Mouse (Mus musculus) Patski (cell line): ENCODE results near the gene Rbl1. TPM values are rescaled to one million over a fixed set of nuclear protein-coding genes. Genes with fewer than 3 reads are reported as not detected.

Experiments used
- ATAC-seq: fragments of 100-300 bp; one replicate; pipeline ENCODE4 v1.8.0; 2021
- CTCF ChIA-PET: fragments of 350-600 bp; sonication (Branson Sonifier 250); formaldehyde crosslinking; loops from one replicate; lab custom pipeline; 2022; ENCODE audit warnings: inconsistent platforms; lab: Charles Lee
- POLR2A ChIA-PET: fragments of 350-600 bp; sonication (Branson Sonifier 250); formaldehyde crosslinking; loops from one replicate; lab custom pipeline; 2022; ENCODE audit warnings: antibody characterized with exemption, inconsistent platforms; lab: Charles Lee
- DNase-seq: peaks from one replicate; pipeline ENCODE4 v3.0.0-alpha.2; 2011; ENCODE audit warnings: low read depth, low spot score
- H3K27me3 ChIP-seq: fragments of 371-371 bp; one replicate; pipeline ENCODE4 v1.5.1; 2021
- CTCF ChIP-seq: fragments of 100-300 bp; IDR thresholded peaks from one replicate; pipeline ENCODE4 v1.5.1; 2021
- in situ Hi-C: fragments of 300-500 bp; cut with MboI; formaldehyde crosslinking; loops from 3 replicates; pipeline ENCODE4 v1.11.1; 2018; ENCODE audit warnings: low pct_unique_long_range_greater_than_20kb, mixed read lengths
- polyA plus RNA-seq: library from polyadenylated mRNA; unstranded; gene quantifications from one replicate; pipeline ENCODE4 v1.2.3, GENCODE M21; 2021

Gene Rbl1
- polyA plus RNA-seq, 1 experiment from 2014 or later = 14.7 TPM

DNA sequence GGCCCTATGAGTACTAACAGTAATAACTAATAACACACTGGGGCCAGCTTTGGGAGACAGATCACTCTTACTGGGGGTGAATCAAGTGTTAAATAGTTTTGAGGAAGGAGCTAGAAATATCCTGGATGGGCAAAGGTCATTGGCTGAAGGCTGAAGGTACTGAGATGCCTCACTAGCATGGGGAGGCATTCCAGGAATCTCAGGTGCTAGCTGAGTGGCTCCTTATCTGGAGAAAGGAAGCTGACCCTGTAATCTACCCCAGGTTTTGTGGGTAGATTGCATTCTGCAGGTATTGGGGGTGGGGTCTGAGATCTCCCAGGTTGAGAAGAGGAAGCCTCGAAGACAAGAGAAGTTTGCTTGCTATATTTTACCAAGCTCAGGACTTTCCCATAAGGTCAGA, 59.2 kb downstream of the Rbl1 start:
- no peaks in the 10 kb centered on the region for H3K27me3 ChIP-seq
- ATAC-seq (no peak), DNase-seq (no peak)
- ChIA-PET CTCF (no interaction called here), POLR2A (interaction anchor here (1.1 kb wide), 1 partner anchor 21 kb away, joined by 3 read pairs; no protein-coding TSS in a partner anchor)
- TF ChIP-seq CTCF = no peak
- in situ Hi-C loops = no loop called here

DNA sequence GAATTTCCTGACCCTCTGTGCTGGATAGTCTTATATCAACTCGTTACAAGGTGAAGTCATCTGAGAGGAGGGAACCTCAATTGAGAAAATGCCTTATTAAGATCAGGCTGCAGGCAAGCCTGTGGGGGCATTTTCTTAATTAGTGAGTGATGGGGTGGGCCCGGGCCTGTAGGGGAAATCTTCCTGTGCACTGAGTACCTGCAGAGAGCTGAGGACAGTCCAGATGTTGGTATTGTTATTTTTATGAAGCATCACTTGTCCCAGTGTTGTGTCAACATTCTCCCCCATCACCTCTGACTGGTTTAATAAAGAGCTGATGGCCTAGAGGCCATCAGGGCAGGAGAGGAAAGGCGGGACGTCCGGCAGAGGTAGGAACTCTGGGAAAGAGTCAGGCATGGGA, 60.2 kb downstream of the Rbl1 start:
- POLR2A ChIA-PET = no interaction called here
- no peak for ATAC-seq
- no peak for TF ChIP-seq CTCF
- DNase-seq = no peak
- in situ Hi-C loops = no loop called here
- no peaks in the 10 kb centered on the region for H3K27me3 ChIP-seq
- CTCF ChIA-PET = interaction anchor here (0.8 kb wide), 1 partner anchor 22 kb away, joined by 3 read pairs; no protein-coding TSS in a partner anchor

DNA sequence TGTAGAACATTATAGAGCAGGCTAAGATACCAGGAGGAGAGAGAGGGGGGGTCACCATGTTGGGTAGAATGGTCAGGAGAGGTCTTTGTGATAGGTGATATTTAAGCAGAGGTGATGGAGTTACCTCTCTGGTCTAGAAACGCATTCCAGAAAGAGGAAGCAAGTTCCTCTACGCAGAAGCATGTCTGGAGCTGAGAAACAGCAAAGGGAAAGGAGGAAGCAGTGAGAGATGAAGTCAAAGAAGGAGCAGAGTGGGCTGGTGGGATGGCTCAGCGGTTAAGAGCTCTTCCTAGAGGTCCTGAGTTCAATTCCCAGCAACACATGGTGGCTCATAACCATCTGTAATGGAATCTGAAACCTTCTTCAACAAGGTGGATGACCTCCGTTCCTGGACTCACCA, 62.4 kb downstream of the Rbl1 start:
- no peaks in the 10 kb centered on the region for H3K27me3 ChIP-seq
- ChIA-PET CTCF (interaction anchor here (2.2 kb wide), 1 partner anchor 8 kb away, joined by 5 read pairs; no protein-coding TSS in a partner anchor), POLR2A (no interaction called here)
- in situ Hi-C loops = no loop called here
- DNase-seq (no peak), ATAC-seq (no peak)
- TF ChIP-seq CTCF = no peak

DNA sequence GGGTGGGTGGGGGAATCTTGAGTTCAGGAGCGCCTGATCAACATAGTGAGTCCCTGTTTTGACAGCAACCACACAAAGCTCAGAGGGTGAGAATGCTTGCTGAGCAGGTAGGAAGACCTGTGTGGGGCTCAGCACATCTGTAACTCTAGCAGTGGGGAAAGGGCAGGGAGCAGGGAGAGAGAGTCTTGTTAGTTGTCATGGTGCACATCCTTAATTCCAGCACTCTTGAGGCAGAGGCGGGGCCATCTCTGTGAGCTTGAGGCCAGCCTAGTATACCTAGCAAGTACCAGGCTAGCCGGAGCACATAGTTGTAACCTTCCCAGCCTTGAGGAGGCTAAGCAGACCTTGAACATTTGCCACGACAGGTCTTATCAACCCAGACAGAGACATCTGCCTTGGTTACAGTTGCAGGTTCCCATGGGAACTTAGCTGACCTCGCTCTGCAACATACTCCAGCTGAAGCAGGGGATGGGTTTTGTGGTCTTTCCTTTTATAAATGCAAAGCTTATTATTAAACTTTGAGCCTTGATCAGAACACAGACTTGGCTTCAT, 65.0 kb downstream of the Rbl1 start:
- in situ Hi-C loops = no loop called here
- ChIA-PET POLR2A (no interaction called here), CTCF (no interaction called here)
- H3K27me3 ChIP-seq = no peaks in the 10 kb centered on the region
- no peak for TF ChIP-seq CTCF
- no peak for DNase-seq
- no peak for ATAC-seq

DNA sequence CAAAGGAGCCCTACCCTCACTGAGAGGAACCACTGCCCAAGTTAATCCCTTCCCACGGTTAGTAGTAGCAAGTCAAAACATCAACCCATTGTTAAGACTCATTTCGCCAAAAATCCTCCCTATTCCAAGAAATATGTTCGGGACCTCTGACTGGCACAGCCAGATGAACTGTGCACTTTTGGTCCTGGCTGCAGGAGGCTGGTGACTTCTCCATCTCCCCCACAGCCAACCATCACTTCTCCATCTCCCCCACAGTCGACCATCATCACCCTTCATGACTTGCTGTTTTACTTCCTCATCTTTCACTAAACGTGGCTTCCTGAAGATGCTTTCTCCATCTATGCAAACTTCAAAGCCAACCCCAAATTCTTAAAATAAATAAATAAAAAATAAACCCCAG, 65.5 kb downstream of the Rbl1 start:
- in situ Hi-C loops = no loop called here
- POLR2A ChIA-PET = interaction anchor here (0.6 kb wide), 1 partner anchor 15 kb away, joined by 6 read pairs; no protein-coding TSS in a partner anchor
- no peak for ATAC-seq
- TF ChIP-seq CTCF = no peak
- CTCF ChIA-PET = no interaction called here
- no peaks in the 10 kb centered on the region for H3K27me3 ChIP-seq
- DNase-seq = no peak

DNA sequence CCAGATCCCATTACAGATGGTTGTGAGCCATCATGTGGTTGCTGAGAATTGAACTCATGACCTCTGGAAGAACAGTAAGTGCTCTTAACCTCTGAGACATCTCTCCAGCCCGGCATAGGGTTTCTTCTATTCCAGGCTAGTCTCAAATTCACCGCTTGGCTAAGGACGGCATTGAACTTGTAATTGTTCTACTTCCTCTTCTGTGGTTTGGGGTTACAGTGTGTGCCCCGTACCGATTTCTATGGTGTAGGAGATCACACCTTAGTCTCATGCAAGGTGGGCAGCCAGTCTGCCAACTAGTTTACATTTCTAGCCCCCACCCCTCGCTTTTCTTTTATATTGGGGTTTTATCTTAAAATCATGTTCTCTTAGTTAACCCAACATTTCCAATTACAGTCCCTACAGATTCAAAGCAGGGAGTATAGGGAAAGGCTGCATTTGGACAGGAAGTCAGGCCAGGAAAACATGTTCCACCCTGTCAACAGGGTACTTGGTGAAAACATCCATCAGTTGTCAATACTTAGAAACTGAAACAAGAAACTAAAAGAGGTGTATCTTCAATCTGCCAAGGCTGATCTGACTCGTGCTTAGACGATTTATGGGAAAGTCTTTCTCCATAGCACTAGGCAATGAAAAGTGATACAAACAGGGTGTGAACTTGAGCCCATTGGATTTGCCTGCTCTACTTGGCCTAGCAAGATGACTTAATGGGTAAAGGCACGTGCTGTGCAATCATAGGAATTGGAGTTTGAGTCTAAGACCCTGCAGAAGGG, 66.2 kb downstream of the Rbl1 start:
- POLR2A ChIA-PET = interaction anchor here (0.6 kb wide), 1 partner anchor 14 kb away, joined by 6 read pairs; no protein-coding TSS in a partner anchor
- TF ChIP-seq CTCF = no peak
- CTCF ChIA-PET = no interaction called here
- in situ Hi-C loops = no loop called here
- ATAC-seq (no peak), DNase-seq (no peak)
- H3K27me3 ChIP-seq = no peaks in the 10 kb centered on the region

DNA sequence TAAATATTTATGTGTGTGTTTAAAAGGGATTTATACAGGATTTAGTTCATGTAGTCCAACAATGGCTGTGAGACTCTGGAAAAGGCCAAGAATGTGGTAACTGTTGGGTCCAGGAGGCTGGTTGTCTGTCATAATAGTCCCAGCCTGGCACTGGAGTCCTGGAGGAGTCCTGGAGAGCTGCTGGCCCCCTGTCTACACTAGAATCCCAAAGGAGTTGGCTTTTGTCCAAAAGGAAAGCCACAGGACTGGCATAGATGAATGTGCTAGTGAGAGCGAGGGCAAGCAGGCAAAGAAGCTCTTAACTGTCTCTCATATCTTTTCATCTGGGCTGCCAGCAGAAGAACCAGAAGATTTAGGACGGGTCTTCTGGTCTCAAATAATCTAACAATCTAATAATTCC, 67.7 kb downstream of the Rbl1 start:
- ChIA-PET POLR2A (no interaction called here), CTCF (no interaction called here)
- TF ChIP-seq CTCF = no peak
- in situ Hi-C loops = no loop called here
- DNase-seq (no peak), ATAC-seq (no peak)
- no peaks in the 10 kb centered on the region for H3K27me3 ChIP-seq

DNA sequence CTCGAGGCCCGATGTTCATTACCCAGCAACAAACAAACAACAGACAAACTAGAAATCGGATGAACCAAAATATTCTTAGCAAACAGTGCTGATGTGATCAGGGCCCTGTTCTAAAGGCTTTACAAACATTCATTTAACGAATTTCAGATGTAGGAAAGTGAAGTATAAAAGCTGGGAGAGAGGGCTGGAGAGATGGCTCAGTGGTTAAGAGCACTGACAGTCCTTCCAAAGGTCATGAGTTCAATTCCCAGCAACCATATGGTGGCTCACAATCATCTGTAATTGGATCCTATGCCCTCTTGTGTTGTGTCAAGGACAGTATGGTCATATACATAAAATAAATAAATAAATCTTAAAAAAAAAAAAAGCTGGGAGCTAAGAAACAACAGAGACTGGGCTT, 68.2 kb downstream of the Rbl1 start:
- ATAC-seq = no peak
- ChIA-PET CTCF (no interaction called here), POLR2A (no interaction called here)
- no peak for TF ChIP-seq CTCF
- in situ Hi-C loops = no loop called here
- DNase-seq = no peak
- no peaks in the 10 kb centered on the region for H3K27me3 ChIP-seq

DNA sequence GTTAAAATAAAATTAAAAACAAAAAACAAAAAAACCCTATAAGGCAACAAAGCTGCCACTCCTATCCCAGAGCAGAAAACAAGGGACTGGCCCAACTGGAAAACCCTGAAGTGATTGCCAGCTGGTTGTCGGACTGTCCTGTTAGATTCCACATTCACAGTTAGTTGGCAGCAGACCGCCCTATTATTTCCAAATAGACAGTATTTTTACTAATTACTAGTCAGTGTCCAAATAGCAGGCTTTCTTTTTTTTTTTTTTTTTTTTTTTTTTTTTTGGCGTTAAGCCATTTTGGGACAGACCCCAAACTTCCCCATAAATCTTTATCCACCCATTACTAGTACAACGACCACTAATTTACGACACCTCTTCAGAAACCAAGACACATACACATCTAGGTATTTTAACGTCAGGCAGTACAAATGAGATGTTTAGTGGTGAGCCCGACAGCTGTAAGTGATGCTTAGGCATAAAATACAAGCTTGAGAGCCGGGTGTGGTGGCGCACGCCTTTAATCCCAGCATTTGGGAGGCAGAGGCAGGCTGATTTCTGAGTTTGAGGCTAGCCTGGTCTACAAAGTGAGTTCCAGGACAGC, 68.7 kb downstream of the Rbl1 start:
- ChIA-PET CTCF (no interaction called here), POLR2A (interaction anchor here (0.6 kb wide), 1 partner anchor 409 kb away, joined by 3 read pairs; no protein-coding TSS in a partner anchor)
- TF ChIP-seq CTCF = peak; percentile 6
- ATAC-seq (no peak), DNase-seq (no peak)
- in situ Hi-C loops = no loop called here
- H3K27me3 ChIP-seq = no peaks in the 10 kb centered on the region

DNA sequence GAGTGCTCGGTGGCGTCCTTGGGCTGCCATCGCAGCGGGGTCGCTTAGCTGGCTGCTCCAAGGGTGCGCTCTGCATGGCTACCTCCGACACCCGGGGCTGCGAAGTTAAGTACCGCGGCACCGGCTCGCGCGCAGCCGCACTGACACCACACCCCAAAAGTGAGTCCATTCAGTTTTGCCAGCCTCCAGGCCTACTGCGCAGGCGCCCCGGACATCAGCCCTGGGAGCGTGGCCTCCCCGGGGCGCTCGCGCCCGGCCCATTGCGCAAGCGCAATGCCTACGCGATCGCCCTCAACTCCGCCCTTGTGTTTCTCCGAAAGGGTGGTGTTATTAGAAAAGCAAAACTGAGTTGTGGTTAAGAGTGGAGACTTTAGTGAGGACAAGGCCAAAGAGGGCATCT, 69.3 kb downstream of the Rbl1 start, which contains the start of gene Samhd1:
TSS of gene Samhd1 (minus strand) at position 252 of the 400 bp plus-strand sequence.
- no peaks in the 10 kb centered on the region for H3K27me3 ChIP-seq
- ChIA-PET CTCF (no interaction called here), POLR2A (interaction anchor here (0.6 to 1.0 kb wide), 2 partner anchors 69 to 408 kb away, joined by 3 to 4 read pairs; partner anchors contain the start of gene Rbl1)
- no peak for TF ChIP-seq CTCF
- in situ Hi-C loops = no loop called here
- peak; percentile 78 for ATAC-seq
- DNase-seq = peak; percentile 64

DNA sequence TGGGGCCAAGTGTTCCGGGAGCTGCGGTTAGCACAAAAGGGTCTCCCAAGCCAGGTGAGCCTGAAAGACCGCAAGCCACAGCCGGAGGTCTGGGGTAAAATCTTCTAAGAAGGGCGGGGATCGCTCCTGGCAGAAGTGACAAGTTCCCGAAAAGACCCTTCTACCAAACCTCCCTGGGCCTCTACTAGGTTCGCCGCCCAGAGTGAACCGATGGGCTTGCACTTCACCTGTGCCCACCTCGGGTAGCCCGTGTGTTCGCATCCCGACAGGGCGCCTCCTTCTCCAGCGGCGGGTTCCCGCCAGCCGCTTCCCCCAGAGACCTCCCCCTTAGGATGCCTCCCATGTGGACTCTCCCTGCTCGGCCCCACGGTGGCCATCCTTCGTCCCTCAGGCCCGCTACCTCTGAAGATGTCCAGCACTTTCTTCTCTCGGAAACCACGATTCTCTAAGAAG, 69.8 kb downstream of the Rbl1 start:
- CTCF ChIA-PET = interaction anchor here (1.6 kb wide), 1 partner anchor 39 kb away, joined by 3 read pairs; no protein-coding TSS in a partner anchor
- DNase-seq (no peak), ATAC-seq (peak; percentile 55)
- no peak for TF ChIP-seq CTCF
- no peaks in the 10 kb centered on the region for H3K27me3 ChIP-seq
- in situ Hi-C loops = no loop called here
- POLR2A ChIA-PET = interaction anchor here (1.0 kb wide), 1 partner anchor 70 kb away, joined by 4 read pairs; the partner anchor contains the start of gene Rbl1
